Mouse (Mus musculus) adrenal gland (tissue): ENCODE measurements around the gene Wfdc15b.

Experiments
- intact Hi-C: fragments of 180-260 bp; cut with DNase I; formaldehyde crosslinking; loops from one replicate; pipeline ENCODE4 v1.15.1; 2025

Gene Wfdc15b

DNA sequence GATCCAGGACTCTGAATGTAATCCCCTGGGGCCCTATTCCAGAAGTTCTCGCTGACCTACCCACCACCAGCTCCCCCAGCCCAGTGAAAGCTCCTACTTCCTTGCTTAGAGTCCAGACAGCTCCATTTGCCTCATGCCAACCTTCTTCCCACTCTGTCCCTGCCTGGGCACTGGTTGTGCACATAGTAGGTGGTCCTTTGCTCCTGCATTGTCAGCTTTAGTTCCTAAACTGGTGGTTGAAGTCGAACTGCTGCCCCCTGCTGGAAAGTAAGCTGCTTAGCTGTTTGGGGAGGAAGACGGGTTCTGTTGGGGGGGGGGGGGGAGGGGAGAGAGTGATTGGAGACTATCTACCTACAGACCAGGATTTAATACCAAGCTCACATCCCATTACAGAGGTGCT lies 41.3 kb downstream of the Wfdc15b start:
- intact Hi-C loops = loop anchor here (2.0 kb wide), 1 partner anchor 169 kb away; no protein-coding TSS in a partner anchor

DNA sequence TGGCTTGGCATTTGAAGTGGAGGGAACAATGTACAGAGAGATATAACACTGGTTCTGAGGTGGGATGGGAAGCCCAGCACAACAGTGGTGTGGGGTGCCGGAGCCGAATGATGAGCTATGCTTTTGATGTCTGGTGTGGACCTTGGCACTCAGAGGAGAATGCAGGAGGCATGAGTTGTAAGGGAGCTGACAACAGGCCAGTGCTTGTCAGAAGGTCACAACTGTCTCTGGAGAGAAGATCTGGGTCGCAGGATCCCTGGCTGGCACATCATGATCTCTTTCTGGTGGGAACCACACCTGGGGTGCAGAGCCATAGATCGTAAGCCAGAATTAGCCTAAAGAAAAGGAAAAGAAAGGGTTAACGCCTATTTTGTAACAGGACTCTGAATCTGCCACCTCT lies 43.6 kb downstream of the Wfdc15b start:
- intact Hi-C loops = loop anchor here (2.0 kb wide), 1 partner anchor 41 kb away; no protein-coding TSS in a partner anchor

DNA sequence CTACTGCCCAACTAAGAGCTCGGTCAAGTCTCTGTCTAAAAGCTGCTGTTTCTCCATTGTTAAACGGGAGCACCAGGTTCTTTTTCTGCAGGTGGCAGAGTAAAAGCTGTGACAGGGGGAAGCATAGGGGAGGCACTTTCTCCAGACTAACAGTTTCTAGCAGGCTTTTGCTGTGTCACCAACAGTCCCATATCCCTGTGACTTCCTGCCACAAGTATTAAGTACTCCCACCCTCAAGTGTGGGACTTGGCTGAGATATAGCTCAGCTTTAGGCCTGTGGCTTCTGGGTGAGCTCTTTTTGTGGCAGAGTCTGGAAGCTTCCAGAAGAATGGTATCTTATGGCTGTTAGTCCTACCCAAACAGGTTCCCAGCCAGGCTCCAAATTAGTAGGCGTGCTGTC lies 45.6 kb downstream of the Wfdc15b start:
- intact Hi-C loops = no loop called here

DNA sequence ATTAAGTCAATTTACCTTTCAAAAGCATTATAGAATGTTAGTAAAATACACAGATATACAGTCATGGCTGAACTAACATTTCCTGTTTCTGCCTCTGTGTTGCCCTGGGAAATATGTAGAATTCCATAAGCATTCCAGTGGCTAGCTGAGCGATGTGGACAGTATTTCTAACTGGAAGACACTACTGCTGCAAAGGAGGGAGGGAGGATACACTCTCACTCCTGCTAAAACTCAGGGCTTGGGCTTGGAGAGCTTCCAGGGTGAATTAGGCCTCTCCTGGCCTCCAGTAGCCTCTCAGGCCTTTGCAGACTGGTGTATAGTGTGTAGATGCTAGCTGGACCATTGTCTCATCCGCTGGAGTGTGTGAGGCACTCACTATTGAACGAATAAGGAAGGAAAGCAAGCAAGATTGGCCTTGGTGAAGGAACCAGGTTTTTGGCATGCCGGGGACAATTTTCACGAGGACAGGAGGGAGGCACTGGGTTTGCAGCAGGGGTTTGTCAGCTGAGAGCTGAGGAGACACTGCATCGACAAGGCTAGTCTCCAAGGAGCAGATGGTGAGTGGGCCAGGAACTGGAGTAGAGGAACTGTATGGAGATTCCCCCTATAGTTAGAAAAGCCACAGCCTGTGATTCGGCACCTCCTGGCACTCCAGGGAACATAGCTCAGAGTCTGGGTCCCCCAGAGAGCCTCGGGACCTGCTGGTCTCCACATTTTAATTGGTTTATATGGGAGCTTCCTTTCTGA lies 46.6 kb downstream of the Wfdc15b start:
- intact Hi-C loops = no loop called here

DNA sequence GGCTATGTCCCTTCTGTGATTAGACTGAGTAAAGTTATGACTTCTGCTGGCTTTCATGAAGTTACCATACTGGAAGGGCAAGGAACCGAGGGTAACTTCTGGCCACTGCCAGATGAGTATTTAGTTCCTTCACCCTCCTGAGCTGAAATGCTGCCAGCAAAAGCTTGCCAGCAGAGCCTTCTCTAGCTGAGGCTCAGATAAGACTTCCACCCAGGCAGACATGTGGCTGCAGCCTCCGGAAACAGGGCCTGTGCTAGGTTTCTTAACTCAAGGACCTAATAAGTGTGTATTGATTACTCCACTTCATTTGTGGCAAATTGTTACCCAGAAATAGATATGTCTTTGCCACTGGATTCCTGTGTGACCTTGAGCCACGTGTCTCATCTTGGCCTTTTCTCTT lies 48.1 kb downstream of the Wfdc15b start:
- intact Hi-C loops = no loop called here

DNA sequence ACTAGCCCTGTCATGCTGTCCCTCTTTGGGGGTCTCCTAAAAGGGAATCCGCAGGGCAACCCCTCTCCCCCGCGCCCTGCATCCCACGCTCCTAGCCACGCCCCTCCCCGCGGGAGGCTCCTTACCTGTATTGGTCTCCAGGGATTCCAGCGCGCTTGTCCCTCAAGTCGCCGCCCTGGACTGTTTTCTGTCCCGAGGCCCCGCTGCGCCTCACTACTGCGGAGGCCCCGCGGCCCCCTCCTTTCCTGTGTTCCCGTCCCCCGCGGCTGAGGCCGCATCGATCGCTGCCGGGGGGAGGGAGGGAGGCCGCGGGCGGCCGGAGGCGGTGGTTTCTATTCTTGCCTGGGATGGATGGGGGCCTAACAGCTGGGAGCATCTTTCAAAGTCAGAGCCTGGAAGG lies 50.6 kb downstream of the Wfdc15b start, which contains the start of gene Kcns1:
Gene Kcns1, minus strand, starts transcription at position 212 of the 400 bp plus-strand sequence.
- intact Hi-C loops = no loop called here

DNA sequence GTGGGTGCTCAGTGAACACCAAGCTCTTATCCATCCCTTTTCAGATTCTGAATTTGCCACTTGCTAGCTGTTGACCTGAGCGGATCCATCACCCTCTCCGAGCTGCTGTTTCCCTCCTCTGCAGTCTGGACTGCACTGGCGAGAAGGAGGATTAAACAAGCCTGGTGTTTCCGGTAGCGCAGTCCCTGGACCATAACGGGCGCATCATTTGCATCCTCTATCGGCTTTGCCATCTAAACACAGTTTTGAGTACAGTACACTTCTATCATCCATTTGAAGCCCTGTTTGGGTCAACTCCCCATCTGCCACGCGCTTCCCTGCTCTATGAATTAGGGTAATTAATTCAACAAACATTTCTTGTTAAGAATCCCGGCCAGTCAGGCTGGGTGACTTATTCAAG lies 51.1 kb downstream of the Wfdc15b start:
- intact Hi-C loops = no loop called here

DNA sequence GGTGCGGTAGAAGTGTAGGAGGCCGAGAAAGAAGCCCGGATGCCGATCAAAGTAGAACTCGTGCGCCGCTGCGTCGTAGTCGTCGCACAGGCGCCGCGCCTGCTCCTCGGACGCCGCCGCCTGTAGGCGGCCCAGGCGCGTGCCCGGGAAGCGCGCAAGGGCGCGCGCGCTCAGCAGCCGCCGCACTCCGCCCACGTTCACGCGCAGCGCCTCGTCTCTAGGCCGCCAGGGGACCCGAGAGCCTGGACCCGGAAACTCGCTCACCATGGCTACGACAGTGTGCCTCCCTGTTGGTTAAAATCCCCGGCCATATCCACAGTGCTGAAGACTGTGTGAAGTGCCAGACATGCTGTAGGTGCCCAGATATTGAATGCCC lies 52.9 kb downstream of the Wfdc15b start:
- intact Hi-C loops = no loop called here

DNA sequence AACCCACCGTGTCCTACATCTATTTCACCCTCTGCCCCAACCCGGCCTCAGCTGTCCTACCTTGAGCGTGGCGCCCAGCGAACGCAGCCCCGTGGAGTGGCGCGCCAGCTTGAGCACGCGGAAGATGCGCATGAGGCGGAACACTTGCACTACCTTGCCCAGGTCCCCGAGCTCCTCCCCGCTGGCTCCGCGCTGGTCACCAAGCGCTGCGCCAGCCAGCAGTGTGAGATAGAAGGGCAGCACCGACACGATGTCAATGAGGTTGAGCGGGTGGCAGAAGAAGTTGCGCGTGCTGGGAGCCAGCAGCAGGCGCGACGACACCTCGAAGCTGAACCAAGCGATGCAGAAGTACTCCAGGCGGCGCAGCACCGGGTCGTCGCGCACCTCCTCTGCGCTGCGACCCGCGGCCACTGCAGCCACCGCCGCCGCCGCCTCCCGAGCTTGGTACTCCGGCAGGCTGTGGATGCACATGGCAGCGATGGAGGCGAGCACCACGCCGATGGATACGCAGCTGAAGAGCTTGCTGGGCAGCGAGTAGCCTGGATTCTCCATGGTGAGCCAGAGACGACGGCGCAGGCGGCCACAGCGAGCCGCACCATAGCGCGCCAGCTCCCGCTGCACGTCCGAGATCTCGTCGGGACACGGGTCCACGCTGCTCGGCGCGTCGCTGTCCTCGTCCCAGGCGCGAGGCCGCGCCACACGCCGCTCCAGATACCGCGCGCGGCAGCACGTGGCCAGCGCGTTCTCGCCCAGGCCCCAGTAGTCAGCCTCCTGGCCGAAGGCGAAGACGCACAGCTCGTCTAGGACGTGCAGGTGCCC lies 53.5 kb downstream of the Wfdc15b start:
- intact Hi-C loops = no loop called here

DNA sequence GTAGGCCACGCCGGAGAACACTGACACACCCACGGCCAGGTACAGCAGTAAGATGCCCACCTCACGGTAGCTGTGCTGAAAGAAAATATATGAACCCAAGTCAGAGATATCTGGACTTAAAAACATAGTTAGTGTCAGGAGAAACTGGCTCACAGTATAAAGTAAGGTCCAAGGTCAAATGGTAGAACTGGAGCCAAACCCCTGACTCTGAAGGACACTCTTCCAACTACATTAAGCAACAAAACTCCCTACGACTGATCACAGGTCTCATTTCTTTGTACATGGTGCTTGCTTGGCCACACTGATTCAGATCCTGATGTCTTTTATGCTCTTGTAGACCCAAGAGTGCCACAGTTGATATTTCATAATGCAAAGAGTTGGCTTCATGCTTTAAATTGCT lies 56.5 kb downstream of the Wfdc15b start:
- intact Hi-C loops = no loop called here
